Mouse (Mus musculus) kidney, postnatal 0 days (tissue): ENCODE data around the gene 2010005H15Rik. TPM values are rescaled to one million over a fixed set of nuclear protein-coding genes. Genes with fewer than 3 reads are reported as not detected.
"Not testable (repeated sequence)": the region's sequence is repeated elsewhere in the genome, so short reads cannot be mapped to it uniquely, and the experiment has no call there.

Source experiments
- ATAC-seq: fragments of 200-750 bp; cut with Nextera tagmentation; replicated peaks from 2 replicates; pipeline ENCODE4 v1.8.0; 2017; ENCODE audit warnings: low read depth, moderate number of reproducible peaks, moderate TSS enrichment, moderate library complexity; ENCODE audit not compliant: low FRiP score
- DNase-seq: peaks from one replicate; pipeline ENCODE4 v3.0.0-alpha.2; 2016; ENCODE audit warnings: low spot score
- H3K27ac ChIP-seq: fragments of 300-500 bp; sonication (generic); 2 replicates; pipeline ENCODE4 v1.5.1; 2014; ENCODE audit warnings: mild to moderate bottlenecking
- H3K27me3 ChIP-seq: fragments of 300-500 bp; sonication (generic); 2 replicates; pipeline ENCODE4 v1.6.1; 2014; ENCODE audit warnings: low read length, mixed read lengths; ENCODE audit not compliant: insufficient read depth
- H3K36me3 ChIP-seq: fragments of 300-500 bp; sonication (generic); 2 replicates; pipeline ENCODE4 v1.6.1; 2014; ENCODE audit warnings: low read length, mixed read lengths; ENCODE audit not compliant: insufficient read depth
- H3K4me1 ChIP-seq: fragments of 300-500 bp; sonication (generic); replicated peaks from 2 replicates; pipeline ENCODE4 v1.6.1; 2014; ENCODE audit warnings: antibody characterized with exemption, low read length, mixed read lengths; ENCODE audit not compliant: insufficient read depth
- H3K4me2 ChIP-seq: fragments of 300-500 bp; sonication (generic); 2 replicates; pipeline ENCODE4 v1.6.1; 2014; ENCODE audit warnings: mild to moderate bottlenecking, low read length, moderate library complexity, mixed read lengths
- H3K4me3 ChIP-seq: fragments of 300-500 bp; sonication (generic); replicated peaks from 2 replicates; pipeline ENCODE4 v1.5.1; 2014; ENCODE audit warnings: low read depth, low read length
- H3K9ac ChIP-seq: fragments of 300-500 bp; sonication (generic); 2 replicates; pipeline ENCODE4 v1.6.1; 2014; ENCODE audit warnings: low read depth, low read length
- H3K9me3 ChIP-seq: fragments of 300-500 bp; sonication (generic); replicated peaks from 2 replicates; pipeline ENCODE4 v1.6.1; 2016; ENCODE audit warnings: low read length, inconsistent platforms, mixed read lengths
- CTCF ChIP-seq: IDR thresholded peaks from 2 replicates; pipeline ENCODE4 v1.5.1; 2016; ENCODE audit warnings: antibody characterized with exemption, low read depth, mild to moderate bottlenecking, moderate library complexity
- WGBS: fragments of 180-500 bp; shearing (Covaris S2); extraction: QIAGEN DNeasy Blood & Tissue Kit; methylation state at CpG from one replicate; pipeline ENCODE4 v1.1.7; 2014; 5-methylcytosine and 5-hydroxymethylcytosine counted together
- polyA plus RNA-seq: library from polyadenylated mRNA; unstranded; fragments of >200 nt; fragmentation: Nextera tagmentation; extraction: Ambion mirVana; gene quantifications from 2 replicates; pipeline ENCODE4 v1.2.1, GENCODE M21; 2015

2010005H15Rik gene
- polyA plus RNA-seq = 3.5 and 4.5 TPM in 2 replicates

DNA sequence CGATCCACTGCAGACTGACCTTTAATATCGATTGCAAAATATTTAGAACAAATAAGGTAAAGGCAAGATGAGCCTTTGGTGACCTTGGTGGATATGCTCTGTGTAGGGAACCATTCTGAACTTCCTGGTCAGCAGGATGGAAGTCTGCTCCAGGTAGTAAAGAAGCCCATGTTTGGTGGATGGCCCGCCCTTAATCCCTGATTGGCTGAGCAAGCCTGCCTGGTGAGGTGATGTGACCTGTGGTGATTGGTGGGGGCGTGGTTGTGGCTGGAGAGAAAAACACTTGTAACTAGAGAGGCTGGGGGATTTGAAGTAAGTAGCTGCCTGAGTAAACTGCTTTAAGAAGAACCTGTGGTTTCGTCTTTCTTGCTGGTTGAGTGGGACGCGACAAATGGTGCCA, at the start of gene 2010005H15Rik:
2010005H15Rik (plus strand) TSS at position 301 of the 400 bp plus-strand sequence.
- not testable (repeated sequence) for H3K4me2 ChIP-seq, ATAC-seq, H3K9ac ChIP-seq, H3K36me3 ChIP-seq, H3K4me3 ChIP-seq, H3K4me1 ChIP-seq, DNase-seq, H3K9me3 ChIP-seq, H3K27me3 ChIP-seq, H3K27ac ChIP-seq
- 94% methylated on average over 6 of the region's 7 CpGs for WGBS

GRCm38 (mm10) chr16:36176108-36176507, 45.2 kb upstream of the 2010005H15Rik start:
- Histone ChIP-seq H3K27me3 (no peaks in the 10 kb centered on the region), H3K4me3 (no peak overlapping the region), H3K27ac (no peak overlapping the region), H3K36me3 (no peaks in the 10 kb centered on the region), H3K9me3 (no peaks in the 10 kb centered on the region; the same call in 1 of the 2 replicates), H3K4me1 (no peaks in the 10 kb centered on the region), H3K4me2 (no peak overlapping the region), H3K9ac (no peak overlapping the region)
- DNase-seq (no peak), ATAC-seq (no peak)
- TF ChIP-seq CTCF = no peak

- Histone ChIP-seq H3K27me3 (no peaks in the 10 kb centered on the region), H3K4me1 (no peaks in the 10 kb centered on the region), H3K27ac (no peak overlapping the region), H3K36me3 (no peaks in the 10 kb centered on the region), H3K4me2 (no peak overlapping the region), H3K9ac (no peak overlapping the region), H3K9me3 (no peaks in the 10 kb centered on the region; the same call in 1 of the 2 replicates), H3K4me3 (no peak overlapping the region)
- ATAC-seq (no peak), DNase-seq (no peak)
- no peak for TF ChIP-seq CTCF
- WGBS = 79% methylated on average over 2 of the region's 2 CpGs
Measured at GRCm38 (mm10) chr16:36179910-36180309, 41.4 kb upstream of the 2010005H15Rik start.

DNA sequence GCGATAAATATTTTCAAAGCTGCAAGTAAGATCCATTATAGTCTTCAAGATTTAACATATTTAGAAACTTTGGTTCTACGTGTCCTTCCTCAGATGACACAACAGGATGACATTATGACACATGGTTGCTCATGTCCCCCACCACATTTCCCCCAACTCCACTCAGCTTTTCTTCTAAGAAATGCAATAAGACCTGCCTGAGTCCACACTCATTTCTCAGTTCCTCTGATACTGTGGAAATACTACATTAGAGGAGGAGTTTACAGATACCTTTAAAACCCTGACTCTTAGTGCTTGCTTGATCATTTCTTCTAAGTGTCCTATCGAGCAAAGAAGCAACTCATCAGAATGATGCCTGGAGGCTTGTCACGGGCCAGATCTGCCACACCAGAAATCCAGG, 37.4 kb upstream of the 2010005H15Rik start, which contains the start of gene Gm5483:
Gm5483 (plus strand) TSS at position 301 of the 400 bp plus-strand sequence.
- DNase-seq, H3K4me2 ChIP-seq, H3K27me3 ChIP-seq, H3K27ac ChIP-seq, H3K9ac ChIP-seq, H3K36me3 ChIP-seq, H3K4me1 ChIP-seq, ATAC-seq, H3K4me3 ChIP-seq, H3K9me3 ChIP-seq: not testable (repeated sequence)
- 82% methylated on average over 4 of the region's 4 CpGs for WGBS

DNA sequence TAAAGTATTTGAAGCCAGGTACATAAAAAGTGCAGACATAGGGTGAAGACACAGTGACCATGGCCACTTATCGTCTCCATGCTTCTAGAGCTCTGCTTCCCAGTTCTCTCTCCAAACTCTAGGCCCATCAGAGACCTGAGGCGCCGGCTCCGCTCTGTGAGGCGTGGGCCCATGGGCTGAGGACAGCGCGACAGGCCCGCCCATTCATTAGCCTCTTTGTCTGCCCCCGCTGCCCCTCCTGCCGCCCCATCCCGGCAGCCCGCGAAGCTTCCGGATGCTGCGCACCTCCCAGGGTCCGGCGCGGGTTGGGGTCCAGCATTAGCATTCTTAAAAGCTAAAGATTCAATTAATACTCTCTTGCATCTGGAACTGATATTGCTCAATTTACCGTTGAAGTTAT, 22.0 kb upstream of the 2010005H15Rik start:
- Histone ChIP-seq H3K4me2 (no peak overlapping the region), H3K36me3 (no peaks in the 10 kb centered on the region), H3K27ac (no peak overlapping the region), H3K9ac (no peak overlapping the region), H3K4me3 (no peak overlapping the region), H3K4me1 (no peaks in the 10 kb centered on the region), H3K27me3 (no peaks in the 10 kb centered on the region), H3K9me3 (no peaks in the 10 kb centered on the region)
- DNase-seq (no peak), ATAC-seq (no peak)
- TF ChIP-seq CTCF = no peak
- WGBS = 52% methylated on average over 19 of the region's 19 CpGs

DNA sequence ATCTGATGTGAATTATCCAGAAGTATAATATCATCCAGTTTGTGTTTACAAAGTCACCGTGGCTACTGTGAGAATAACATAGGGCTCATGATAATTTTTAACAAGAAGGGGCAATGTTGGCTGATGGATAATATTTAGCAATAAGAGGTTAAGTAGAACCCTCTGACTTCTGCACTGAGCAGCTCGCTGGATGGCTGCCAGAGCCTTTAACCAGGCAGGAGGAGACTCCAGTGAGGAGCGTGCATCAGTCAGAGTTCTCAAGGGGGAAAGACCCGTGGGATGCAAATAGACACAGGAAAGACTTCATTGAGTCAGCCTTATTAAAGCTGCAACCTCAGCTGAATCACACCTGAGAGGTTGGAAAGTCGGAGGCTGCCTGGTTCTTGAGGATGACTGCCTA, 17.4 kb upstream of the 2010005H15Rik start:
- Histone ChIP-seq H3K4me1 (no peaks in the 10 kb centered on the region), H3K36me3 (no peaks in the 10 kb centered on the region), H3K4me2 (no peak overlapping the region), H3K27ac (no peak overlapping the region), H3K27me3 (no peaks in the 10 kb centered on the region), H3K9me3 (no peaks in the 10 kb centered on the region), H3K9ac (no peak overlapping the region), H3K4me3 (no peak overlapping the region)
- WGBS = 59% methylated on average over 5 of the region's 5 CpGs
- ATAC-seq = no peak; the same call in 1 of the 2 replicates
- peak; percentile 3 for DNase-seq
- no peak for TF ChIP-seq CTCF

DNA sequence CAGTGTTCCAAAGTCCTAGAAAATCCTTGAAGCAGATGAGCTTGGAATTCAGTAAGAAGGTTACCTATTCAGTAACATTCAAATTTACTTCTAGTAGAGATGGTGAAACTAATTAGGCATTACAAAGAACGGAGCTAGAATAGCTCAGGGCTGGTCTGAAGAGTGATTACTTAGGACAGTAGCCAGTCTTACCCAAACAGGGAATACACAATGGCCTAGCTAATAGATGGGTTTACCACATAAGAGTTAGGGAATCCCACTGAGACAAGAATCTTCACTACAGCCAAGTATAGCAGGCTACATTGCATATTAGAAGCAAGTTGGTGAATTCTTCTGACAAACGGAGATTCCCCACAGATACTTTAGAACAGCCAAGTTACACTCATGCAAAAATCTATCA, 15.6 kb upstream of the 2010005H15Rik start:
- H3K27ac ChIP-seq, H3K4me2 ChIP-seq, H3K27me3 ChIP-seq, H3K9ac ChIP-seq, H3K4me1 ChIP-seq, H3K36me3 ChIP-seq, H3K9me3 ChIP-seq, H3K4me3 ChIP-seq, ATAC-seq, DNase-seq: not testable (repeated sequence)
- WGBS = 42% methylated on average over 2 of the region's 2 CpGs
